Mouse (Mus musculus): ENCODE data around the gene Exoc7. TPM values are rescaled to one million over a fixed set of nuclear protein-coding genes. Genes with fewer than 3 reads are reported as not detected.

Gene Exoc7
- polyA plus RNA-seq, 1 experiment from 2014 or later, result 116 TPM

DNA sequence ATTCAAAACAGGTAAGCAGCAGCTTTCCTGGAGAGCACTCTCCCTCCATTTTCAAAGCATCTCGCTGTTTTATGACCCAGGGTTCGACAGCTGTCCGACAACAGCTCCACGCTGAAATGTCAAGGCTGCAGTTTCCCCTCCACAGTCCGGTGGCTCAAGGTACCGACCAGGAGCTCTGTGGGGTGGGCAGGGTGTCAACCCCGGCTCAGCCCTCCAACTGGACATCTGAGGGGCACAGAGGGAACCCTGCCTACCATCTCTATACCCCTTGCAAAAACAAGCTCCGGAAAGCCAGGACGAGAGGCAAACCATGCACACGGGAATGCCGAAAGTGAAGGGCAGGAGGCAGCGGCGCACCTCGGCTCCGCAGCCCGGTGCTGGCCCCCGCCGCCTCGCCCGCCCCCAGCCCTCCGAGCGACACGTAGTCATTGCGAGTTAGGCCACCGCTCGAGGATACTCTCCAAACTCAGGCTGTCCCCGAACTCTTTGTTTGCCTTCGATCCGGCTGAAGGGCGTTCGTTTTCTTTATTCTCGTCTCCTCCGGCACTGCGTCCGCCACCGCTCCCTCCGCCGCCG lies 33.5 kb downstream of the Exoc7 start:
- peaks cover 29% of the 10 kb centered on the region for H3K4me1 ChIP-seq (replicated peaks; ENCODE audit: control insufficient read depth, insufficient read depth, low read length)
- under 1% methylated on average over 34 of the region's 39 CpGs for WGBS
- ATAC-seq, result peak; percentile 52
- H3K9me3 ChIP-seq (ENCODE audit: control insufficient read depth, low read length), result no peaks in the 10 kb centered on the region
- peak overlapping the region; percentile 41 for H3K27ac ChIP-seq (ENCODE audit: low read length)
- peaks cover 2% of the 10 kb centered on the region; the same call in 1 of the 2 replicates for H3K36me3 ChIP-seq (ENCODE audit: control insufficient read depth, insufficient read depth)
- H3K4me2 ChIP-seq (ENCODE audit: low read length), result peak overlapping the region; percentile 96
- peak overlapping the region; percentile 97 for H3K4me3 ChIP-seq (replicated peaks; ENCODE audit: low read length)
- no peaks in the 10 kb centered on the region for H3K27me3 ChIP-seq (replicated peaks; ENCODE audit: control insufficient read depth, insufficient read depth, low read length)
- peak overlapping the region; percentile 93 for H3K9ac ChIP-seq (replicated peaks; ENCODE audit: low read depth, low read length)

- Histone ChIP-seq H3K4me1 (replicated peaks; ENCODE audit: control insufficient read depth, insufficient read depth, low read length) (peaks cover 29% of the 10 kb centered on the region), H3K9ac (replicated peaks; ENCODE audit: low read depth, low read length) (peak overlapping the region; percentile 93), H3K27ac (ENCODE audit: low read length) (no peak overlapping the region), H3K9me3 (ENCODE audit: control insufficient read depth, low read length) (no peaks in the 10 kb centered on the region), H3K36me3 (ENCODE audit: control insufficient read depth, insufficient read depth) (peaks cover 6% of the 10 kb centered on the region), H3K27me3 (replicated peaks; ENCODE audit: control insufficient read depth, insufficient read depth, low read length) (no peaks in the 10 kb centered on the region), H3K4me3 (replicated peaks; ENCODE audit: low read length) (peak overlapping the region; percentile 97), H3K4me2 (ENCODE audit: low read length) (peak overlapping the region; percentile 96)
- WGBS, result 63% methylated on average over 12 of the region's 12 CpGs
- ATAC-seq, result no peak
These were observed 34.2 kb downstream of the Exoc7 start for GRCm38 (mm10) chr11:116272589-116273468.

DNA sequence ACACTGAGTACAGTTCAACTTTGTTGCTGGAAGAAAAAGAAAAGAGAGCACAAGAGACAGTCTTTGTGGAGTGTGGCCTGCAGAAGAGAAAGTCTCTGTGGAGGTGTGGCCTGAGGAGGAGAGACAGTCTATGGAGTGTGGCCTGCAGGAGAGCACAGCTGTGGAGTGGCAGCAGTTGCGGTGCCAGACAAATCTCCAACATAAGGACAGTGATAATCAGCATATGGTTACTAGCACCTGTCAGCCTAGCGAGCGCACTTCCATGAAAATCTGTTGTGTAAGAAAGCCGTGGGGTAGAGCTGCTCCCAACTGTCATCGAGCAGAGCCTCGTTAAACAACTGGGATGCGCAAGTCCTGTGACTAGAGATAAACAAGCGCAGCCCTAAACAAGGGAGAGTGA lies 37.5 kb downstream of the Exoc7 start:
- no peak for ATAC-seq
- Histone ChIP-seq H3K36me3 (ENCODE audit: control insufficient read depth, insufficient read depth) (peaks cover 18% of the 10 kb centered on the region), H3K27me3 (replicated peaks; ENCODE audit: control insufficient read depth, insufficient read depth, low read length) (no peaks in the 10 kb centered on the region)

GRCm38 (mm10) chr11:116268313-116268712 lies 38.7 kb downstream of the Exoc7 start:
- Histone ChIP-seq H3K4me3 (replicated peaks; ENCODE audit: low read length) (no peak overlapping the region), H3K9ac (replicated peaks; ENCODE audit: low read depth, low read length) (no peak overlapping the region), H3K27me3 (replicated peaks; ENCODE audit: control insufficient read depth, insufficient read depth, low read length) (no peaks in the 10 kb centered on the region), H3K4me1 (replicated peaks; ENCODE audit: control insufficient read depth, insufficient read depth, low read length) (peaks cover 21% of the 10 kb centered on the region), H3K36me3 (ENCODE audit: control insufficient read depth, insufficient read depth) (peaks cover 25% of the 10 kb centered on the region), H3K9me3 (ENCODE audit: control insufficient read depth, low read length) (no peaks in the 10 kb centered on the region), H3K4me2 (ENCODE audit: low read length) (no peak overlapping the region), H3K27ac (ENCODE audit: low read length) (no peak overlapping the region)
- 96% methylated on average over 6 of the region's 6 CpGs for WGBS
- ATAC-seq, result no peak

More for the DNA sequence above, 37.5 kb downstream of the Exoc7 start:
- Histone ChIP-seq H3K9ac (replicated peaks; ENCODE audit: low read depth, low read length) (no peak overlapping the region), H3K4me1 (replicated peaks; ENCODE audit: control insufficient read depth, insufficient read depth, low read length) (peaks cover 25% of the 10 kb centered on the region), H3K27ac (ENCODE audit: low read length) (no peak overlapping the region), H3K9me3 (ENCODE audit: control insufficient read depth, low read length) (no peaks in the 10 kb centered on the region), H3K4me2 (ENCODE audit: low read length) (no peak overlapping the region), H3K4me3 (replicated peaks; ENCODE audit: low read length) (no peak overlapping the region)
- WGBS, result 73% methylated on average over 8 of the region's 8 CpGs

- H3K27ac ChIP-seq (ENCODE audit: low read length), result no peak overlapping the region
- no peaks in the 10 kb centered on the region for H3K9me3 ChIP-seq (ENCODE audit: control insufficient read depth, low read length)
- H3K4me2 ChIP-seq (ENCODE audit: low read length), result no peak overlapping the region
- 86% methylated on average over 8 of the region's 8 CpGs for WGBS
- no peak for ATAC-seq
- no peaks in the 10 kb centered on the region for H3K27me3 ChIP-seq (replicated peaks; ENCODE audit: control insufficient read depth, insufficient read depth, low read length)
- no peak overlapping the region for H3K4me3 ChIP-seq (replicated peaks; ENCODE audit: low read length)
- peaks cover 30% of the 10 kb centered on the region for H3K36me3 ChIP-seq (ENCODE audit: control insufficient read depth, insufficient read depth)
- no peak overlapping the region for H3K9ac ChIP-seq (replicated peaks; ENCODE audit: low read depth, low read length)
- H3K4me1 ChIP-seq (replicated peaks; ENCODE audit: control insufficient read depth, insufficient read depth, low read length), result peaks cover 15% of the 10 kb centered on the region
These were observed 39.4 kb downstream of the Exoc7 start for GRCm38 (mm10) chr11:116267637-116268036.

GRCm38 (mm10) chr11:116265850-116266249 lies 41.2 kb downstream of the Exoc7 start:
- 93% methylated on average over 4 of the region's 4 CpGs for WGBS
- ATAC-seq, result no peak
- Histone ChIP-seq H3K27me3 (replicated peaks; ENCODE audit: control insufficient read depth, insufficient read depth, low read length) (no peaks in the 10 kb centered on the region), H3K4me1 (replicated peaks; ENCODE audit: control insufficient read depth, insufficient read depth, low read length) (peaks cover 4% of the 10 kb centered on the region), H3K4me2 (ENCODE audit: low read length) (no peak overlapping the region), H3K36me3 (ENCODE audit: control insufficient read depth, insufficient read depth) (peaks cover 46% of the 10 kb centered on the region), H3K9me3 (ENCODE audit: control insufficient read depth, low read length) (no peaks in the 10 kb centered on the region), H3K9ac (replicated peaks; ENCODE audit: low read depth, low read length) (no peak overlapping the region), H3K4me3 (replicated peaks; ENCODE audit: low read length) (no peak overlapping the region), H3K27ac (ENCODE audit: low read length) (no peak overlapping the region)

- Histone ChIP-seq H3K36me3 (ENCODE audit: control insufficient read depth, insufficient read depth) (peaks cover 51% of the 10 kb centered on the region), H3K4me3 (replicated peaks; ENCODE audit: low read length) (no peak overlapping the region), H3K4me1 (replicated peaks; ENCODE audit: control insufficient read depth, insufficient read depth, low read length) (peaks cover 4% of the 10 kb centered on the region), H3K27me3 (replicated peaks; ENCODE audit: control insufficient read depth, insufficient read depth, low read length) (no peaks in the 10 kb centered on the region), H3K27ac (ENCODE audit: low read length) (no peak overlapping the region), H3K9me3 (ENCODE audit: control insufficient read depth, low read length) (no peaks in the 10 kb centered on the region), H3K9ac (replicated peaks; ENCODE audit: low read depth, low read length) (no peak overlapping the region), H3K4me2 (ENCODE audit: low read length) (no peak overlapping the region)
- WGBS, result 75% methylated on average over 11 of the region's 11 CpGs
- ATAC-seq, result no peak
These were observed 41.7 kb downstream of the Exoc7 start for GRCm38 (mm10) chr11:116265352-116265751.

- no peak for ATAC-seq
- no peak overlapping the region for H3K4me3 ChIP-seq (replicated peaks; ENCODE audit: low read length)
- H3K4me2 ChIP-seq (ENCODE audit: low read length), result no peak overlapping the region
- no peaks in the 10 kb centered on the region for H3K4me1 ChIP-seq (replicated peaks; ENCODE audit: control insufficient read depth, insufficient read depth, low read length)
- H3K36me3 ChIP-seq (ENCODE audit: control insufficient read depth, insufficient read depth), result peaks cover 55% of the 10 kb centered on the region
- H3K27me3 ChIP-seq (replicated peaks; ENCODE audit: control insufficient read depth, insufficient read depth, low read length), result no peaks in the 10 kb centered on the region
- H3K9me3 ChIP-seq (ENCODE audit: control insufficient read depth, low read length), result no peaks in the 10 kb centered on the region
- 90% methylated on average over 7 of the region's 7 CpGs for WGBS
- H3K27ac ChIP-seq (ENCODE audit: low read length), result no peak overlapping the region
- H3K9ac ChIP-seq (replicated peaks; ENCODE audit: low read depth, low read length), result no peak overlapping the region
These were observed 46.8 kb downstream of the Exoc7 start for GRCm38 (mm10) chr11:116260259-116260658.

DNA sequence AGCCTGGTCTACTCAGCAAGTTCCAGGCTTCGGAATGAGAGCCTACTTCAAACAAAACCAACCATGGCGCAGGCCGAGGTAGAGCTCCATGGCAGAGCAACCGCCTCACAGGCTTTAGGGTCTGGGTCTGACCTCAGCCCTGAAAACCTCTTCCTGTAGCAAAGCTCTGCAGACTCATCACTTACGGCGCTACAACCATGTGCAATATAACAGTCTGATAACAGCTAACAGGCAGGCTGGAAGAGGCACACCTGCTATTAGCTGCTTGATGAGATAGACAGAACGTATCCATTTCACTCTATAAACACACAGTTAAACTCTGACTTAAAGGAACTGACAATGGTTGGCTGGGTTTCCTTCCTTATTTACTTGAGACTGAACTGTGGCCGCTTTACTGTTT lies 47.6 kb downstream of the Exoc7 start:
- no peaks in the 10 kb centered on the region for H3K9me3 ChIP-seq (ENCODE audit: control insufficient read depth, low read length)
- H3K4me1 ChIP-seq (replicated peaks; ENCODE audit: control insufficient read depth, insufficient read depth, low read length), result no peaks in the 10 kb centered on the region
- no peak overlapping the region for H3K4me2 ChIP-seq (ENCODE audit: low read length)
- WGBS, result 90% methylated on average over 8 of the region's 8 CpGs
- H3K27ac ChIP-seq (ENCODE audit: low read length), result no peak overlapping the region
- H3K36me3 ChIP-seq (ENCODE audit: control insufficient read depth, insufficient read depth), result peaks cover 55% of the 10 kb centered on the region
- no peak overlapping the region for H3K9ac ChIP-seq (replicated peaks; ENCODE audit: low read depth, low read length)
- no peak for ATAC-seq
- no peaks in the 10 kb centered on the region for H3K27me3 ChIP-seq (replicated peaks; ENCODE audit: control insufficient read depth, insufficient read depth, low read length)
- no peak overlapping the region for H3K4me3 ChIP-seq (replicated peaks; ENCODE audit: low read length)
